Mouse (Mus musculus) lung, postnatal 0 days (tissue): ENCODE results near the gene Asb12.

Experiments
- CTCF ChIP-seq: IDR thresholded peaks from 2 replicates; pipeline ENCODE4 v1.5.1; 2016; ENCODE audit warnings: antibody characterized with exemption, mild to moderate bottlenecking
- EP300 ChIP-seq: IDR thresholded peaks from 2 replicates; pipeline ENCODE4 v1.6.1; 2016; ENCODE audit warnings: antibody characterized with exemption, mild to moderate bottlenecking, control low read depth

DNA sequence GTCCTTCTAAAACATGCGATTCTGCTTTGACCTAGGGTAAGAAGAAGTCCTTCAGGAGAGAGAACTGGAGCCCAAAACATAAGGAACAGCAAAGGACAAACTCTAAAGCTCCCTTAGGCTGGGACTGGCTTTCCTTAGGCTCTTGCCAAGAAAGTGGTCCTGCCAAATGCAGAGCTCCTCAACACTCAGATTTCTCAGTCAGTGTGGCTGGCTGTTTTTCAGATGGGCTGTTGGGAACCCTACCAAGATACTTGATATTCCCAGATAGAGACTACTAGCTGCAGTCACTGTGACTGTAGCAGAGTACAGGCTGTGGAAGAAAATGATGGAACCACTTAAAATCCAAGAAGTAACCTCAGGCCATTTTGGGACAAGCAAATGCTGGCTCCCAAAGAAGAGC lies 120.6 kb downstream of the Asb12 start:
- TF ChIP-seq CTCF (no peak), EP300 (no peak)
